Mouse (Mus musculus): ENCODE data around the gene Mbnl2.

Gene Mbnl2

GRCm38 (mm10) chr14:120477982-120478568 lies 202.6 kb downstream of the Mbnl2 start, which contains the start of gene Rap2a:
Rap2a (plus strand) TSS chr14:120478444.
- DNase-seq (ENCODE audit: inconsistent age in 2 of 2, low spot score in 1 of 2) = peak; percentile 98

DNA sequence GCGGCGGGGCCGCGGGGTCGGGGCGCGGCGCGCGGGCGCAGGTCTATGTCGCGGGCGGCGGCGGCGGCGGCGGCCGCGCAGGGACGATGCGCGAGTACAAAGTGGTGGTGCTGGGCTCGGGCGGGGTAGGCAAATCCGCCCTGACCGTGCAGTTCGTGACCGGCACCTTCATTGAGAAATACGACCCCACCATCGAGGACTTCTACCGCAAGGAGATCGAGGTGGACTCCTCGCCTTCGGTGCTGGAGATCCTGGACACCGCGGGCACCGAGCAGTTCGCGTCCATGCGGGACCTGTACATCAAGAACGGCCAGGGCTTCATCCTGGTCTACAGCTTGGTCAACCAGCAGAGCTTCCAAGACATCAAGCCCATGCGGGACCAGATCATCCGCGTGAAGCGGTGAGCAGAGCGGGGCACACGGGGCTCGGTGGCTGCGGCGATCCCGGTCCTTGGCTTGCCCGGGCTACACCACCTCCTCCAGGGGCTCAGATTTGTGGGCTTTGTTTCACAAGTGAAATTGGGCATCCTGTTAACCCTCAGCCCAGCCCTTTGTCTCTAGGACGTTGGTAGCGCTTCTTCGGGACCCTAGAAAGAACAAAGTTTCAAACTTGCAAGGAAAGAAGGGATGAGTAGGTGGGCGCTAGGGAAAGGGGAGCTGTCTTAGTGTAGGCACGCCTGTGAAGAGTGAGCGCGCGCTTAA lies 203.3 kb downstream of the Mbnl2 start:
- DNase-seq (ENCODE audit: inconsistent age in 2 of 2, low spot score in 1 of 2) = peak in 1 of 2 experiments; percentile 89

GRCm38 (mm10) chr14:120480341-120480900 lies 205.0 kb downstream of the Mbnl2 start:
- peak in 1 of 2 experiments; percentile 29 for DNase-seq (ENCODE audit: inconsistent age in 2 of 2, low spot score in 1 of 2)

DNA sequence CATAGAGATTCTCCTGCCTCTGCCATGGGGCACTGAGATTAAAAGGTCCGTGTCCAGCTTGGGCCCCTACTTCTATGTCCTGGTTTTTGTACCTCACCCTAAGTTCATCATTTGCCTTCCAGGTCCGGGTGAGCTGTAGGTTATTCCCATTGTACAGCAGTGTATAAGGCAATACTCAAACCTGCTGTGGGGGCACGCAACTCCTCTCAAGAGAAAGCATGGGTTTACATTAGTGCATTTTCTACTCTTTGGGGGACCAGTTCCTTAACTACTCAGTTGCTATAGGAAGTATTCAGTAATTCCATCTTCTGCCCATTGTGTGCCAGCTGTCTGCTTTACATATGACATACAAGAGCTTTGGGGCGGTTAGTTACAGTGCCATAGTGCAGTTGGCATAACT lies 205.5 kb downstream of the Mbnl2 start:
- peak in 1 of 2 experiments; percentile 21 for DNase-seq (ENCODE audit: inconsistent age in 2 of 2, low spot score in 1 of 2)

All from adrenal gland, adult (tissue).